Mouse (Mus musculus) cerebellum, adult 9-10 months (tissue): Measurements from ENCODE around the gene Mri1.

ENCODE experiments used
- DNase-seq: peaks from one replicate; pipeline ENCODE4 v3.0.0; 2022

Mri1 gene

GRCm38 (mm10) chr8:84202466-84202865 lies 54.7 kb downstream of the Mri1 start:
- no peak for DNase-seq

- no peak for DNase-seq
Observed at GRCm38 (mm10) chr8:84201545-84202245, 55.4 kb downstream of the Mri1 start.

DNA sequence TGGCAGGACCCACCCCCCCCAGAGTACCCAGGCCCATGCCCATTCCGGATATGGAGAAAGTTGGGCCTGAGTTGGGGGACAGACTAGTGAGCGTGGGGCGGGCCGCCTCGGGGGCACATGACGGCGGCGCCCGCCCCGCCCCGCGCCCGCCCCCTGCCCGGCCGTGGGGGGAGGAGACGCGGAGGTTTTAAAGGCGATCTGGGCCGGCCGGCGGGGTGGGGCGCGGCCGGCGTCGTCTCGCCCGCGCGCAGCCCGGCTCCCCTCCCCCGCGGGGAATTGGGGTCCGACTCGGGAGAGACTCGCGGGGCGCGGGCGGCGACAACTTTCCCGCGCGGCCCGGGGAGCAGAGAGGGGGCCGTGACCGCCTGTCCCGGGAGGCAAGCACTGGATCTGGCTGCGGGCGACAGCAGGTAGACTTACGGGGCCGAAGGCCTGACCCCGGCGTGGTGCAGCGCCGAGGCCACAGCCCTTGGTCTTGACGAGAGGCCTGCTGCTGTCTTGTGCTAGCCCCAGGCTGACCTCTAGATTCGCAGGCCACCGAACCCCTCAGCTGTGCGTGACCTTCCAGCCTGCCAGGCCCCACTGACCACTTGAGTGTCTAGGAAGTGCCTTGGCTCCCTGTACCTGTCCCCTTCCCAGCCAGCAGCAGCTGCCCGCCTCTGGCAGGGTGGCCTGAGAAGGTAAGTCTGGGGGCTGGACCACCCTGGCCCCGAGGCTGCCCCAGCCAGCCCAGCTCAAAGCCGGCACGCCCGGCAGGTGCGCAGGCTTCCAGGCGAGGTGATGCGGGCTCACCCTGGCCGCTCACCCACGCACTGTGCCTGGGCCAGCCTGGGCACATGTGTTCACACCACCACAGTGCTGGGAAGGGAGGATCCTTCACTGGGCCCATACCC lies 56.2 kb downstream of the Mri1 start:
- DNase-seq, result no peak

DNA sequence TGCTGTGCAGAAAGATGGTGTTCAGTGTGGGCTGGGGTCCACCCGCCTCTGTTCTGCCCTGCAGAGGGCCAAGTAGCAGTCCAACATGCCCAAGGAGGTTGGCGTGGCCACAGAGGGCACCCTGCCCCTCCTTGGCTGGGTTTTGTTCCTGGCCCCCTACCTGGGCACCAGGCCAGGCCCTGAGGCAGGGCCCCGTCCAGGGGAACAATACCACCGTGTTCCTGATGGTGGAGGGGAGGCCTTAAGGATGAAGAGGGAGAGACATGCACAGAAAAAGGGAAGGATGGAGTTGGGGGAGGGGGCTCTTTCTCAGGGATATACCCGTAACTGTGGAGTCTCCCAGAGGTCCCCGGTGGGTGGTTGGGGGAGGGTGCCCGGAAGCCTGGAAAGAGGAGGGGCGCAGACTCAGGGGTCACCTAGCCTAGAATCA lies 57.0 kb downstream of the Mri1 start:
- DNase-seq, result no peak
